Mouse (Mus musculus): ENCODE results near the gene Sox5. TPM values are rescaled to one million over a fixed set of nuclear protein-coding genes. Genes with fewer than 3 reads are reported as not detected.

Sox5 gene
- total RNA-seq, 2 experiments from 2014 or later, result 0.89 to 0.99 TPM

DNA sequence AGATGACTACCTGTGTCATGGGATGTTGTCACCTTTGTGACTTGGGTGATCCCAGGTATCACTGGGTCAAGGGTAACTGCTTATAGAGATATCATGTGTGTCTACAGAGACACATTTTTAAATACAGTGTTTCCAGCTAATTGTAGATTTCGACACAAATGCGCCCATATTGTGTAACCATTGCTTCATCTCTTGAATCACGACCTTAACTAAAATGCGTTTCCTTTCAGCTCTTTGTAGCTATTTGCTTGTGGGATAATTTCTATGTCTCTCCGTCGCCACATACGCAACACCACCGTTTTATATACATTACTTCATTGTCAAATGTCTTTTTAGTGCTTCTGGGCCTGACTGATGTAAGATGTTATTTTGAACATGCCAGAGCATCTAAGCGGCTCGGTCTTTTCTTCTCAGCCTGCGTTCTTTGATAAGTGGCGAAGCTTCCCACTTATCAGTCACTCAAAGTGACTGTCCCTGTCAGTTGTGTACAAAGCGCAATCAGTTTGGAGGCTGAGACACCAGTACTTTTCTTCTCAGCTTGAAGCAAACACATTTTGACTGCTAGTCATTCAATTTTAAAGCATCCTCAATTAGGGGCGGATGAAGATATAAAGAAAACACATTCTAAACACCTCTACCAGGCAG, 769.8 kb downstream of the Sox5 start:
- intact Hi-C loops (cut with DNase I), result no loop called here
- H3K4me3 ChIP-seq, result no peak overlapping the region
- DNase-seq, result no peak
- H3K27ac ChIP-seq, result no peak overlapping the region
- no peak for TF ChIP-seq CTCF (IDR thresholded peaks at IDR 0.05)

- intact Hi-C loops (cut with DNase I), result no loop called here
- Histone ChIP-seq H3K4me3 (no peak overlapping the region), H3K27ac (no peak overlapping the region)
- TF ChIP-seq CTCF (IDR thresholded peaks at IDR 0.05), result no peak
- no peak for DNase-seq
Observed at GRCm38 (mm10) chr6:144010995-144011394, 770.8 kb downstream of the Sox5 start.

DNA sequence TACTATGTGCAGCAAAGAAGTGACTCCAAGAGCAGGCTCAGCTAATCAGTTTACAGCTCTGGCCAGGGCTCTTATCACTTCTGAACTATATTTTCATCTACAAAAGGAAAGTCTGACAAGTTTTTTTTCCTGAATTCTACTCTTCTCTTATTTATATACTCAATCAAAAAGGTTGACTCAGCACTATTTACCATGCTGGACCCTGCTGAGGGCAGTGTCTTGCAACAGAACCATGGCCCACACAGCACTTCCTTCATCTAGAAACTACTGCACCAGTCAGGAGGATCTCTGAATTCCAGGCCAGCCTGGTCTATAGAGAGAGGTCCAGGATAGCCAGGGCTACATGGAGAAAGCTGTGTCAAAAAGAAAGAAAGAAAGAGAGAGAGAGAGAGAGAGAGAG, 771.5 kb downstream of the Sox5 start:
- intact Hi-C loops (cut with DNase I), result no loop called here
- no peak for TF ChIP-seq CTCF (IDR thresholded peaks at IDR 0.05)
- Histone ChIP-seq H3K4me3 (no peak overlapping the region), H3K27ac (no peak overlapping the region)
- DNase-seq, result no peak

DNA sequence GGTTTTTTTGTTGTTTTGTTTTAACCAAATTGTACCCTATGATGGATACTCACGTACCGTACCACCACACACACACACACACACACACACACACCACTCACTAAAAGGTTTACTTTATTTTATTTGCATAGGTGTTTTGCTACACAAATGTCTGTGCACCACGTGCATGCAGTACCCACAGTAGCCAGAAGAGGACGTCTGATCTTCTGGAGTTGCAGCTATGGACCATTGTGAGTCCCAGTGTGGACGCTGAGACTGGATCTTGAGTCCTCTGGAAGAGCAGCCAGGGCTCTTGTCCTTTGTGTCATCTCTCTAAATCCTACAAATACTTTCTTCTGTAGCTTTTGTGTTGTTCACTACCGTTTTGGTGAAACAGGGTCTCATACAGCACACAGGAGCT, 776.6 kb downstream of the Sox5 start:
- no peak for DNase-seq
- intact Hi-C loops (cut with DNase I), result no loop called here
- no peak overlapping the region for H3K4me3 ChIP-seq
- no peak for TF ChIP-seq CTCF (IDR thresholded peaks at IDR 0.05)
- H3K27ac ChIP-seq, result no peak overlapping the region

- intact Hi-C loops (cut with DNase I), result no loop called here
- Histone ChIP-seq H3K27ac (no peak overlapping the region), H3K4me3 (no peak overlapping the region)
- TF ChIP-seq CTCF (IDR thresholded peaks at IDR 0.05), result no peak
- DNase-seq, result no peak
Observed at GRCm38 (mm10) chr6:143998201-143998600, 783.6 kb downstream of the Sox5 start.

DNA sequence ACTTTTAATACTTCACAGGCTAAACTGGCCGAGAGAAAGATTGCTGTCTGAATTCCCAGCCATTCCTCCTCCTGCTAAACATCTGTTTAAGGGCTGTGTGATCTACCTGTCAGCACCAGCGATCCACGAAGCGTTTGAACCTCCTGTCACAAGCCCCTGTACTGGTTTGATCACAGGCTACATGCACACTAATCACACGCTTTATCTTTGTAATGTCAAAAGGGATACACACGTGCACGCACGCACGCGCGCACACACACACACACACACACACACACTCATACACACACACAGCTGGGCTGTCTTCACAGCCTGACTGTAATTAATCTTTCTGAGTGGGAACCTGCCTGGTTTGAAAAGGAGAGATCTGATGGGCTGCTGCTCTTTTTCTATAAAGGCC, 784.2 kb downstream of the Sox5 start:
- TF ChIP-seq CTCF (IDR thresholded peaks at IDR 0.05), result no peak
- intact Hi-C loops (cut with DNase I), result no loop called here
- Histone ChIP-seq H3K4me3 (no peak overlapping the region), H3K27ac (no peak overlapping the region)
- DNase-seq, result no peak

DNA sequence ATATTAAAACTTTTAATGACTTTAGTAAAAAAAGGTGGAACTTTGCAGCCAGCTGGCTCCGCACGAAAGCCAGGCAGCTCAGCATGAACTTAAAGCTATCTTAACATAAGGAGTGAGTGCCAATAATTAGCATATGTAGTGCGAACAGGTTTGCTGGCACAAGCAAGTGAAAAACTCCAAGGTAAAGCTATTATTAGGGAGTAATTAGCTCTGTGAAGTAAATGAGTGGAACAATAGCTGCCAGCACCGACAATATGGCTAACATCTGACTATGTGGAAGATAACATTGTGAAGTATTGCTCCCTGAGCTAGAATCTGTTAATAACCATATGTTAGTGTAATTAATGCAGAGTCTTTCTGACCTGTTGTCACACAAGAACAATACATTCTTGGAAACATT, 786.7 kb downstream of the Sox5 start:
- TF ChIP-seq CTCF (IDR thresholded peaks at IDR 0.05), result no peak
- no peak overlapping the region for H3K27ac ChIP-seq
- intact Hi-C loops (cut with DNase I), result no loop called here
- DNase-seq, result no peak
- no peak overlapping the region for H3K4me3 ChIP-seq

- no peak overlapping the region for H3K4me3 ChIP-seq
- H3K27ac ChIP-seq, result no peak overlapping the region
- TF ChIP-seq CTCF (IDR thresholded peaks at IDR 0.05), result no peak
- DNase-seq, result no peak
- intact Hi-C loops (cut with DNase I), result no loop called here
Observed at GRCm38 (mm10) chr6:143987548-143987947, 794.2 kb downstream of the Sox5 start.

DNA sequence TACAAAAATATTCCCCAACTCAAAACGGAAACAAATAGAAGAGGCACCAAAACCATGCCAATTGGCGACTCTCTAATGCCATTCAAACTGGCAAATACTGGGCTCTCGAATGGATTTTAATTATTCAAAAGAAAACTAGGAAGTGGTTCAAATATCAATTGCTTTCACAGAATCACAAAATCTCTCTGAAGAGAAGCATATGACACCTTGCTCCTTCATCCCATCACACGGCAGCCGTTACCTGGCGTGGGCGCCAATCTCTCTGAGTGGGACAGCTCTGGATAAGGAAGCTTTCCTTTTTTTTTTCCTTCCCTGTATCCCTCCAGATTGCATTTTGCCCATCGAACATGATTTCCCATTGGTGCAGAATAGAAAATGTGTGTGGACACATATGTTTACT, 801.6 kb downstream of the Sox5 start:
- no peak for DNase-seq
- intact Hi-C loops (cut with DNase I), result no loop called here
- no peak for TF ChIP-seq CTCF (IDR thresholded peaks at IDR 0.05)
- H3K27ac ChIP-seq, result no peak overlapping the region
- no peak overlapping the region for H3K4me3 ChIP-seq

DNA sequence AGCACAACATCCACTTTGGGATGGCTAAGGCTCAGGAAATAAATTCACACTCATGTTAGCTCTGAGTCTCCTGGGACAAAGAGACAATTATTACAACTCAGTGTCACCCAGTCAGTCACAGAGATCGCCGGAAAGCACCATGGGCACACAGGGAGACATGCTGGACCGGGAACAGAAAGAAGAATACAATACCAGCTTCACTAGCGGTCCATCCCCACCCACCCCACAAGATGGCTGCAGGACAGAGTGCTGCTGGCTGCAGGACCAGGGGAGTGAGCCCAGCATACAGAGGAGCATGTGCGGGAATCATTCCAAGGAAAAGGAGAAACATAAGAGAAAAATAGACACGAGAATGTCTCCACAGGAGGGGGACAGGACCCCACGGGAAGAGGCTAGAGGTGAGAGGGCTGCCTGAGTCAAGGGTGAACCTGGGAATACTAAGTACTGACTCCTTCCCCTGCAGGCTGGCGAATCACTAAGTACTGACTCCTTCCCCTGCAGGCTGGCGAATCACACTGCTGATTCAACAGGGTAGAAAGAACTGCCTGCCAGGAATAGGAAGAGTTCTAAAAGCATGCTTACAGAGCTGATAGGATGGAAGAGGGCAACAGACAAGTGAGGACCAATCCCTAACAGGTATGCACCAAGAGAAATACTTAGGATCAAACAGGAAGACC, 813.9 kb downstream of the Sox5 start:
- intact Hi-C loops (cut with DNase I), result no loop called here
- TF ChIP-seq CTCF (IDR thresholded peaks at IDR 0.05), result no peak
- H3K27ac ChIP-seq, result no peak overlapping the region
- H3K4me3 ChIP-seq, result no peak overlapping the region; the same call in 1 of the 2 replicates
- no peak for DNase-seq

DNA sequence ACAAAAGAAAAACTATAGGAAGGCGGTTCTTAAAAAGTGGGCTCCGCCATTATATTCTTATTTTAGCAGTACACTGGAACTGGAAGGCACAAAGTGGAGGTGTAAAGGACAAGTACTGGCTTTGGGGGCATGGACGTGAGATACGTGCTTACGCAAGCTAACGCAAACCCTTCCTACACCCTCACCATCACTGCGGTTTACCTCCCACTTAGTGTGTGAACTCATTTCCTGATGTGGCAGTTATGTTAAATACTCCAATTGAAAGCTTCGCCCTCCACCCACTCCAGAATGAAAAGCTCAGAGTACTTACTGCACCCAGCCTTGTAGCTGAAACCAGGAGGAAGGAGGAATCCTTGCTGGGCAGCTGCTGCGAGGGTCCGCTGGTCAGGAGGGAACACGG, 821.3 kb downstream of the Sox5 start:
- H3K4me3 ChIP-seq, result no peak overlapping the region
- H3K27ac ChIP-seq, result no peak overlapping the region
- no peak for DNase-seq
- TF ChIP-seq CTCF (IDR thresholded peaks at IDR 0.05), result no peak
- intact Hi-C loops (cut with DNase I), result no loop called here

DNA sequence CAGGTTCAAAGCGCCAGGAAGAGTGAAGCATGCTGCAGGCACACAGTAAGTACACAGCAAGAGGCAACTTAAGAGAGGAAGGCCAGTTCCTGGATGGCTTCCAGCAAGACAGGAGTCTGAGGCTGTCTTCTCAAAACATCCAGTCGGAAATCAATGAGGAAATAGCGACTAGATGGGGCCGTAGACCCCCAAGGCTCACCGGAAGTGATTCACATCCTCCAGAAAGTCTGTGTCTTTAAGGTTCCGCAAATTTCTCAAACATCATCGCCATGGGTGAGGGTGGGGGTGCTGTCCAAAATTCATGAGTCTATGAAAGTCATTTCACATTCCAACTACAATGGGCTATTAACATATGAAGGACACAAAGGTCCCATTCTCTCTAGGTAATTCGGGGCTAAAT, 821.7 kb downstream of the Sox5 start:
- DNase-seq, result no peak
- TF ChIP-seq CTCF (IDR thresholded peaks at IDR 0.05), result no peak
- intact Hi-C loops (cut with DNase I), result no loop called here
- Histone ChIP-seq H3K27ac (no peak overlapping the region), H3K4me3 (no peak overlapping the region)

DNA sequence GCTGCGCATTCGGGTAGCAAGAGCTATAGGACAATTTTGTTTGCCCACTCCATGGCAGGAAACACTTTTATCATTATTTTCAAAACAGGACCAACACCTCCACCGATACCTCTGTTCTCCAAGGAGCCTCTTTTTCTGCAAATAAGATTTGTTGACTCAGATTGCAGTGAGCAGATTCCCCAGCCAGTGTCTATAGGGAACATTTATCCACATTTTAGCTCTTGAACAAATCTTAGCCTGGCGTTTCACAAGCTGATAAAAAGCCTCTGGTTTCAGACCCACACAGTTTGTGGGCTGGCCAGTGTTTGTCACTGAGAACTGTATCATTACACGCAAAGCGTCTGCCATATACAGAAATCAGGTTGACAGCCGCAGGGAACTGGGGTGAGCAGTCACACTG, 823.4 kb downstream of the Sox5 start:
- H3K27ac ChIP-seq, result no peak overlapping the region
- no peak for TF ChIP-seq CTCF (IDR thresholded peaks at IDR 0.05)
- intact Hi-C loops (cut with DNase I), result no loop called here
- no peak for DNase-seq
- no peak overlapping the region for H3K4me3 ChIP-seq

DNA sequence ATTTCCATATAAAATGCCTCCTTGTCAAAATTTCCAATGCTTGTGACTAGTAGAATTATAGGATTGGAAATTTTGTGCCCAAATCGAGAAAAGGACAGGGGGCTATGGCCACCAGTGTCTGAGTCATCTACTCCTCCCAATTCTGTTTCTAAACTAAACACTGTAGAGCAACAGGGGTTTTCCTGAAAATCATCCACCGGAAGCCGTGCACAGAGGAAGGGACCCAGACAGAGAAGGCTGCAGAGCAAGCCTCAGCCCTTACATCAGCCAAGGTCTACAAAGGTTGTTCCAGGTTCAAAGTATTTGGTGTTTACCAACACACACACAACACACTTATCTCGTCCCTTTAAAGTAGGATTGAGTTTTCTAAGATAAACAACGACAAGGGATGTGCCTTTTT, 824.7 kb downstream of the Sox5 start:
- intact Hi-C loops (cut with DNase I), result no loop called here
- no peak for TF ChIP-seq CTCF (IDR thresholded peaks at IDR 0.05)
- H3K4me3 ChIP-seq, result no peak overlapping the region
- DNase-seq, result no peak
- no peak overlapping the region for H3K27ac ChIP-seq
